ENCODE assay signal across 8 mouse cellular contexts in genomic region chr3:132871318-132871904, GRCm38 (mm10).
DNase-seq lines count a peak whose midpoint lies in the region; ATAC-seq and TF ChIP-seq lines count a peak whose summit lies in the region.

No protein-coding gene starts in this region.

- WGBS in heart, embryonic 16.5 days, result 60% methylated on average over 9 of the region's 9 CpGs
- WGBS in liver, embryonic 14.5 days (ENCODE audit: insufficient replicate concordance), result 38% methylated on average over 9 of the region's 9 CpGs

- no peak overlapping the region for H3K4me3 ChIP-seq in heart, embryonic 16.5 days (ENCODE audit: low read length)
- no peak overlapping the region for H3K4me3 ChIP-seq in liver, embryonic 14.5 days (ENCODE audit: insufficient read depth in 1 of 2, low read depth in 2 of 2, low read length in 2 of 2)

- no peak overlapping the region for H3K27ac ChIP-seq in heart, embryonic 16.5 days (ENCODE audit: low read length)
- H3K27ac ChIP-seq in liver, embryonic 14.5 days, result no peak overlapping the region

- no peaks in the 10 kb centered on the region for H3K36me3 ChIP-seq in heart, embryonic 16.5 days (ENCODE audit: control insufficient read depth, insufficient read depth)
- H3K36me3 ChIP-seq in liver, embryonic 14.5 days (replicated peaks; ENCODE audit: control insufficient read depth, insufficient read depth, low read depth), result no peaks in the 10 kb centered on the region

- no peak for TF ChIP-seq CTCF in liver, embryonic 14.5 days (IDR thresholded peaks at IDR 0.05; ENCODE audit: low read depth)

- no peaks in the 10 kb centered on the region for H3K9me3 ChIP-seq in heart, embryonic 16.5 days (replicated peaks; ENCODE audit: control insufficient read depth, low read length)
- H3K9me3 ChIP-seq in liver, embryonic 14.5 days (ENCODE audit: control insufficient read depth, low read length), result no peaks in the 10 kb centered on the region

- peaks cover 6% of the 10 kb centered on the region for H3K4me1 ChIP-seq in heart, embryonic 16.5 days (ENCODE audit: control insufficient read depth, insufficient read depth, low read length)
- no peaks in the 10 kb centered on the region for H3K4me1 ChIP-seq in liver, embryonic 14.5 days (replicated peaks; ENCODE audit: control insufficient read depth in 2 of 2, insufficient read depth in 2 of 2, low read length in 1 of 2)

- H3K9ac ChIP-seq in heart, embryonic 16.5 days (ENCODE audit: low read length), result no peak overlapping the region
- no peak overlapping the region for H3K9ac ChIP-seq in liver, embryonic 14.5 days (replicated peaks)

- no peak overlapping the region for H3K4me2 ChIP-seq in heart, embryonic 16.5 days (ENCODE audit: low read depth, low read length)
- no peak overlapping the region for H3K4me2 ChIP-seq in liver, embryonic 14.5 days (ENCODE audit: low read depth)

- TF ChIP-seq EP300 in liver, embryonic 14.5 days (IDR thresholded peaks at IDR 0.05; ENCODE audit: low read depth), result no peak

- no peak for DNase-seq in cerebellum, postnatal 4 days (ENCODE audit: low spot score in 2 of 2)
- peak; percentile 91 for DNase-seq in adrenal gland, postnatal 25 days
- DNase-seq in liver, embryonic 14.5 days (ENCODE audit: low read depth in 3 of 3, low spot score in 3 of 3), result no peak
- no peak for DNase-seq in thymus, postnatal 10 days (ENCODE audit: low spot score in 2 of 2)
- DNase-seq in right cerebral cortex, postnatal 4 days, result no peak

- H3K27me3 ChIP-seq in heart, embryonic 16.5 days (ENCODE audit: control insufficient read depth, insufficient read depth, low read length), result no peaks in the 10 kb centered on the region
- H3K27me3 ChIP-seq in liver, embryonic 14.5 days (ENCODE audit: control insufficient read depth, insufficient read depth, low read length), result no peaks in the 10 kb centered on the region

- ATAC-seq in cerebellum, adult (ENCODE audit: insufficient number of reproducible peaks, low FRiP score, low TSS enrichment), result peak; percentile 36; the same call in 1 of the 2 replicates
- 0 out of 2 replicates have a peak, but pooled peaks have one; percentile 46 for ATAC-seq in heart, embryonic 16.5 days (replicated peaks; ENCODE audit: extremely low read depth, insufficient read depth, low FRiP score)
- ATAC-seq in liver, embryonic 14.5 days (ENCODE audit: insufficient read depth), result 0 out of 2 replicates have a peak, but pooled peaks have one; percentile 31
- no peak for ATAC-seq in megakaryocyte-erythroid progenitor cell, adult 5-6 weeks (replicated peaks; ENCODE audit: low FRiP score, low TSS enrichment, poor library complexity, severe bottlenecking)
